Mouse (Mus musculus) induced T-regulatory cell, adult 2 months (primary cell): ENCODE measurements around the gene Wasf3.
"Not testable (repeated sequence)": the region's sequence is repeated elsewhere in the genome, so short reads cannot be mapped to it uniquely, and the experiment has no call there.

Source experiments
- DNase-seq: peaks from one replicate; pipeline ENCODE4 v3.0.0-alpha.2; 2012; ENCODE audit warnings: low read depth

Gene Wasf3

DNA sequence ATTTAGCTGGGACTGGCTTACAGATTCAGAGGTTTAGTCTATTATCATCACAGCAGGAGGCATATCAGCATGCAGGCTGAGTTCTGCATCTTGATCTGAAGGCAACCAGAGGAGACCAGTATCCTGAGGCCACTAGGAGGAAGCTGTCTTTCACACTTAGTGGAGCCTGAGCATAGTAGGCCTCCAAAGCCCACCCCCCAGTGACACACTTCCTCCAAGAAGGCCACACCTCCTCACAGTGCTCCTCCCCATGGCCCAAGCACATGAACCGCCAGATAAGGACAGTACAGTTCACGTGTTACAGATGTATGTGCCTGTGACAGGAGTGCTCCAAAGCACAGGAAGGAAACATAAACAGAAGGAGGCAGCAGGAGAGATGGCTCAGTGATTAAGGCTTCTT, 58.0 kb downstream of the Wasf3 start:
- no peak for DNase-seq

DNA sequence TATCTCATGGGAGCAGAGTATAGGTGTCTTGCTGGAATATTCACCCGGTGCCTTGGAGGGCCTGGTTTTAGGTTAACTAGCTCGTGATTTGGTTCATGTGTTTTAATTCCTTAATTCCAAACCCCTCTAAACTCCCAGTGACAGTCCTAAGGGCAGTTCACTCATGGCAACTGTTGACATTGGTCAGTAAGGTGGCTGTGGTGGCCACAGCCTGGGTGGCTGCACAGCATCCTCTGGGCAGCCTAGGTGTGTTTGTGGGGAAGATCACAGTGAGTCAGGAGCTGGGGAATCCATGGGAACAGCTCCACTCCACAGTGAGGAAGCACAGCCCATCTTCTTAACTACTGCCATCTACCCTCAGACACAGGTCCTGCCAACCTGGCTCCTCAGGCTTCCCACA, 61.8 kb downstream of the Wasf3 start:
- no peak for DNase-seq

DNA sequence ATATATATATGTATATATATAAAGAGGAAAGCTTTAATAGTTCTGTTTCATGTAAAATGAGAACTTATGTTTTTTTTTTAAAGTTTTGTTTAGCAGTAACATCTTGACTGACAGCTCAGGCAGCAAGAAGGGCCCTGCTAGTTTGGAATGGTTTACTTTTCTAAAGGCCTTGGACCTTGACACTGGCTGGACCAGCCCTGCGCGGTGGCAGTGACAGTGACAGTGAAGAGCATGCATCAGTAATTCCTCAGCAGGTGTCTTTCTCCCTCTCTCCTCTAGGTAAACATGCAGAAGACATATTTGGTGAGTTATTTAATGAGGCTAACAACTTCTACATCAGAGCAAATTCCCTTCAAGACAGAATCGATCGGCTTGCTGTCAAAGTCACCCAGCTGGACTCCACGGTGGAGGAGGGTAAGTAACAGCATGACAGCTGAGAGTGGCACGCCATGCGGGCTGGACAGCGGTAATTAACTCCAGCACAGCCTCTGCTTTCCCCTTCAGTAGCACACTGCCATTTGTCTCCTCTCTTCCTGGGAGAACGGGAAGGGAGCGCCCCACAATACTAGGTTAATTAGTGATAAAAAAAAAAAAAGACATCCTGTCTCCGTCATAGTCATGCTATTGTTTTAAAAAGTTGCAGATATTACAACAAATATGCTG, 66.9 kb downstream of the Wasf3 start:
- DNase-seq = no peak

DNA sequence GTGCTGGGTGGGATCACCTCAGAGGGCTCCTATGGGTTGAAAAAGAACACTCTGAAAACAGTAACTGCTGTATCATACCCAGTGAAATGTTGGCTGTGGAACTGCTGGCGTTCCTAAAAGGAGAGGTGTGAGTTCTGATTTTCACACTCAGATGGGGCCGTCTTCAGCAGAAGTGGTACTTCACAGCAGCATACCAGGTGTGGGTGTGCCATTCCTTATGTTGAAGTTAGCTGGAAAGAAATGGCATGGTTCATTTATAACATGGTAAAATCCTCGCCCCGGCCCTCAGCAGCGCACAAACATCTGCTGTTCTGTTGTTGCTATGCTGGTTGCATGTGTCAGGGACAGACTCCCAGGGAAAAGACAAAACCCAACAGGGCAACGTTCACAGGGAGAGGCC, 68.8 kb downstream of the Wasf3 start:
- DNase-seq = no peak

DNA sequence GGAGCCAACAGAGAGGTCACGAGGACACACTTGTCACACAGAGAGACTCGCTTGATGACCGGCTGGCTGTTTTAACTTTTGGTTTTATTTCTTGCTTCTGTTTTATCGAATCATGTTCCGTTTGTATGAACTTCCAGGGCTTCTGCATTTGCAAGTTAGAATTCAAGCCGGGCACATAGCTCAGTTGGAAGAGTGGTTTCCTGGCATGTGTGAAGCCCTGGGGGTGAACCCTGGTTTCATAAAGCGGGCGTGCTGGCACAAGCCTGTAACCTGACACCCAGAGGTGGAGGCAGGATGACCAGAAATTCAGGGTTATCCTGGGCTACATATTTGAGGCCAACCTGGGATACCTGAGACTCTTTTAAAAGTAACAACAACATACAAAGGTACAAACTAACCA, 76.8 kb downstream of the Wasf3 start:
- no peak for DNase-seq

DNA sequence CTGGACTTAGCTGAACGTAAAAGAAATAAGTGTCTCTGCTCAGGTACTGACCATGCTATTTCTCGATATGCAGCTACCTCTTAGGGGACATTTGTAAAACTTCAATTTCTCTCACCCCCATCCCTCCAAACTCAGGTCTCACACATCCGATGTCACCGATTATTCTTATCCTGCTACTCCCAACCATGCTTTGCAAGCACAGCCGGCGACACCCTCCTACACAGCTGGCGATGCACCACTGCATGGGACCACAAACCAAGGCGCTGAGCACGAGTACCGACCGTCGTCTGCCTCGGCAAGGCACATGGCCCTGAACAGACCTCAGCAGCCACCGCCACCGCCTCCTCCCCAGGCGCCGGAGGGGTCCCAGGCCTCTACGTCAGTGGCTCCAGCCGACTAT, 81.9 kb downstream of the Wasf3 start:
- no peak for DNase-seq

DNA sequence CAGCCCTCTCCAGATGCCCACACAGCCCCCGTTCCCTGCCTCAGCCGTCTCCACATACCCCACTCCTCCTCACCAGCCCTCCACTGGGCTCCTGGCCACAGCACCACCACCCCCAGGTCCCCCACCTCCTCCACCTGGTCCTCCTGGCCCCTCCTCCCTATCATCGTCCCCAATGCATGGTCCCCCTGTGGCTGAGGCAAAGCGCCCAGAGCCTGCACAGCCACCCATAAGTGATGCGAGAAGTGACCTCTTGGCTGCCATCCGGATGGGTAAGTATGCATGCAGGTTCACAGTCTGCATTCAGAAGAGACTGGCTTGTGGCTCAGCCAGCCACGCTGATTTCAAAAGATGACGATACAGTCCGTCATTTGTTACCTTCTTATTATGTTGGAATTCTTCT, 83.5 kb downstream of the Wasf3 start:
- DNase-seq = no peak

DNA sequence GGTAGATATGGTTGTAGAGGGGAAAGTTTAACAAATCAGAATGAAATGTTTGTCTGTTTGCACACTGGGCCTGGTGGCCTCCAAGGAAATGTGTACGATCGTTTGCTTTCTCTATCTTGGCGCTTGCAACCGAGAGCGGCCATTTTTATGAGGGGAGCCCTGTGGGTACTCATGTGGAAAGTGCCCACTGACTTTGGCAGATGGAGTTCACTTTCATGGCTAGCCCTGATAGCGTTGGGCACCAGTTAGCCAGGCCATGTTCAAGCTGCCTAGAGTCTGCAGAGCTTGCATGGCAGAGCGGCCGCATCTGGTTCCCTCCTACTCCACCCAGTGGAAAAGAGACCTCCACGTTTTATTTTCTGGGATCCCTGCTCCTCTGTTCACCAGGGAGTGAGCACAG, 86.0 kb downstream of the Wasf3 start:
- DNase-seq = no peak

DNA sequence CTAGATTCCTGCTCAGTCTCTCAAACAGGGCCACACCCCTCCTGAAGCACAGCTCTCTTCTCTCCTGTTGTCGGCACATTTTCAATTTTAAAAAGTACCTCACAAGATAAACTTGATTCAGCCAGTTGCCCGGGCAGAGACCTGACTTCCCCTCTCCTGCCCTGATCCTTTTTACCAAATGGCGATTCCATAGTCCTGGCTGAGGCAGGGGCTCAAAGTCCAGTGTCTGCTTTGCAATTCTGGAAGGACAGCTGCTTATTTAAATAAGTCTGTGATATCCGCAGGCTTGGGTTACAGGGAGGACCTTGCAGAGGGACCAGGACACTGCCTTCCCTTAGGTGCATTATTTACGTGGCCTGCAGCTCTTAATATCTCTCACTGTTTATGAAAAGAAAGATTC, 86.5 kb downstream of the Wasf3 start:
- DNase-seq = no peak

DNA sequence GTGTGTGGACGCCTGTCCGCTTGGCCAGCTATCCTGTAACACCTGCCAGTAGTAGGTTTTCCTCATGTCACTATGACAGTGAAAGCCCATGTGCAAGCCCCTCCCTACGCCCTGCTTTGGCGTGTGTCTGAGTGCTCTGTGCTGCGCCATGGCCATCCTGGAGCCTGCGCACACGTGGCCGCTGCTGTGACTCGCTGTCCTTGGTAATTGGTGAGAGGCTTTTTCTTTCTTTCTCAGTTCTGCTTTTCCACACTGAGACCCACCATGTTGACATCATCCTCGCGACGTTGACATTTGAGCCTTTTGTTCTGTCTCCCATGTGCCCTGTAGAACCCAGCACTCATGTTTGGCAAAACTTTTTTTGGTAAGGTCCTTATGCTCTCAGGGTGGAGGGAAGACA, 87.0 kb downstream of the Wasf3 start:
- DNase-seq = no peak

DNA sequence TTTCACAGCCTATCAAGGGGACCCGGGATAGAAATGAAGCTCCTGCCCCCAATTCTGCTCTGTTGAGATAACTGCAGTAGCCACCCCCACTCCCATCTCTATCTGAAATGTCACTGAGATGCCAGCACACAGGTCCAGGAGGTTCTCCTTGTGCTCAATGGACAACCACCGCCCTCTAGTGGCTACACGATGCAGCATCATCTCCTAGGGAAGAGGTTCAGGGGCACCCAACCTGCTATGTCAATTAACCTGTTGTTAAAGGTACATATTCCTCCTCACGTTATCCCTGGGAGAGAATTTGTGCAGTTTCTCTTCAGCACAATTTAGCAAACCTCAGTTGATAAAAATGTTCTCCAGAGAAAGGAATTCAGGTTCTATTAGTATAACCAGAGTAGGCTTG, 94.8 kb downstream of the Wasf3 start:
- not testable (repeated sequence) for DNase-seq

DNA sequence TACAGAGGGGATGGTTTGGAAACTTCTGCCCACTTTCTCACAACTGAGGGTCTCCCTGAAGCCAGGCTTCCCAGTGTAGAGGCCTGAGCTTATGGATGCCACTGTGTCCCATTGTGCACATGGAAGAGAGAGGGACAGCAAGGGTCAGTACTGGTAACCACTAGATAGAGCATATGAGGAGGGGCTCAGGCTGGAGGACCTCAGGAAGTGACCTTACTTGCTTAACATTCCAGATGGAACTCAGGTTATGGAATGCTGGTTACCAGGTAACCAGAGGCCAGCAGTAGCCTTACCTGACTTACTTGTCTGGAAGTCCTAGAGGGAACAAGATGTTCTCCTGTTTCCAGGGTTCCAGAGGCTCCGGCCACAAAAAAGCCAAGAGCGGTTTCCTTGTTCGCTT, 96.9 kb downstream of the Wasf3 start, which contains the start of gene Gm6408:
Gm6408 (plus strand) TSS at position 301 of the 400 bp plus-strand sequence.
- DNase-seq = not testable (repeated sequence)

DNA sequence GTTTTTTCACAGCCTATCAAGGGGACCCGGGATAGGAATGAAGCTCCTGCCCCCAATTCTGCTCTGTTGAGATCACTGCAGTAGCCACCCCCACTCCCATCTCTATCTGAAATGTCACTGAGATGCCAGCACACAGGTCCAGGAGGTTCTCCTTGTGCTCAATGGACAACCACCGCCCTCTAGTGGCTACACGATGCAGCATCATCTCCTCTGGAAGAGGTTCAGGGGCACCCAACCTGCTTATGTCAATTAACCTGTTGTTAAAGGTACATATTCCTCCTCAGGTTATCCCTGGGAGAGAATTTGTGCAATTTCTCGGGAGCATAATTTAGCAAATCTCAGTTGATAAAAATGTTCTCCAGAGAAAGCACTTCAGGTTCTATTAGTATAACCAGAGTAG, 104.2 kb downstream of the Wasf3 start:
- peak; percentile 5 for DNase-seq

DNA sequence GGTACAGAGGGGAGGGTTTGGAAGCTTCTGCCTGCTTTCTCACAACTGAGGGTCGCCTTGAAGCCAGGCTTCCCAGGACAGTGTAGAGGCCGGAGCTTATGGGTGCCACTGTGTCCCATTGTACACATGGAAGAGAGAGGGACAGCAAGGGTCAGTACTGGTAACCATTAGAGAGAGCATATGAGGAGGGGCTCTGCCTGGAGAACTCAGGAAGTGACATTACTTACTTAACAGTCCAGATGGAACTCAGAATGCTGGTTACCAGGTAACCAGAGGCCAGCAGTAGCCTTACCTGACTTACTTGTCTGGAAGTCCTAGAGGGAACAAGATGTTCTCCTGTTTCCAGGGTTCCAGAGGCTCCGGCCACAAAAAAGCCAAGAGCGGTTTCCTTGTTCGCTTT, 106.3 kb downstream of the Wasf3 start, which contains the start of gene Gm6370:
Gm6370 (plus strand) TSS at position 301 of the 400 bp plus-strand sequence.
- DNase-seq = not testable (repeated sequence)

DNA sequence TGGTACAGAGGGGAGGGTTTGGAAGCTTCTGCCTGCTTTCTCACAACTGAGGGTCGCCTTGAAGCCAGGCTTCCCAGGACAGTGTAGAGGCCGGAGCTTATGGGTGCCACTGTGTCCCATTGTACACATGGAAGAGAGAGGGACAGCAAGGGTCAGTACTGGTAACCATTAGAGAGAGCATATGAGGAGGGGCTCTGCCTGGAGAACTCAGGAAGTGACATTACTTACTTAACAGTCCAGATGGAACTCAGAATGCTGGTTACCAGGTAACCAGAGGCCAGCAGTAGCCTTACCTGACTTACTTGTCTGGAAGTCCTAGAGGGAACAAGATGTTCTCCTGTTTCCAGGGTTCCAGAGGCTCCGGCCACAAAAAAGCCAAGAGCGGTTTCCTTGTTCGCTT, 117.3 kb downstream of the Wasf3 start, which contains the start of gene 4930449I24Rik:
4930449I24Rik (plus strand) TSS at position 301 of the 400 bp plus-strand sequence.
- not testable (repeated sequence) for DNase-seq

DNA sequence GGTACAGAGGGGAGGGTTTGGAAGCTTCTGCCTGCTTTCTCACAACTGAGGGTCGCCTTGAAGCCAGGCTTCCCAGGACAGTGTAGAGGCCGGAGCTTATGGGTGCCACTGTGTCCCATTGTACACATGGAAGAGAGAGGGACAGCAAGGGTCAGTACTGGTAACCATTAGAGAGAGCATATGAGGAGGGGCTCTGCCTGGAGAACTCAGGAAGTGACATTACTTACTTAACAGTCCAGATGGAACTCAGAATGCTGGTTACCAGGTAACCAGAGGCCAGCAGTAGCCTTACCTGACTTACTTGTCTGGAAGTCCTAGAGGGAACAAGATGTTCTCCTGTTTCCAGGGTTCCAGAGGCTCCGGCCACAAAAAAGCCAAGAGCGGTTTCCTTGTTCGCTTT, 129.0 kb downstream of the Wasf3 start, which contains the start of gene Gm3402:
Gm3402 (plus strand) TSS at position 301 of the 400 bp plus-strand sequence.
- DNase-seq = not testable (repeated sequence)
